Mouse (Mus musculus): ENCODE results near the gene Imp4. TPM values are rescaled to one million over a fixed set of nuclear protein-coding genes. Genes with fewer than 3 reads are reported as not detected.

The Imp4 gene
- polyA plus RNA-seq (2014; fragmentation: Illumina TruSeq; extraction: RNeasy Lipid Tissue Mini Kit (QIAGEN cat#74804); ENCODE audit: insufficient read depth, low read depth, low replicate concordance): 15.7 TPM

GRCm38 (mm10) chr1:34439215-34439960 lies at the start of gene Imp4, which contains the start of gene Ccdc115:
TSS of gene Imp4 (plus strand) at chr1:34439851.
TSS of gene Ccdc115 (minus strand) at chr1:34439672.

DNA sequence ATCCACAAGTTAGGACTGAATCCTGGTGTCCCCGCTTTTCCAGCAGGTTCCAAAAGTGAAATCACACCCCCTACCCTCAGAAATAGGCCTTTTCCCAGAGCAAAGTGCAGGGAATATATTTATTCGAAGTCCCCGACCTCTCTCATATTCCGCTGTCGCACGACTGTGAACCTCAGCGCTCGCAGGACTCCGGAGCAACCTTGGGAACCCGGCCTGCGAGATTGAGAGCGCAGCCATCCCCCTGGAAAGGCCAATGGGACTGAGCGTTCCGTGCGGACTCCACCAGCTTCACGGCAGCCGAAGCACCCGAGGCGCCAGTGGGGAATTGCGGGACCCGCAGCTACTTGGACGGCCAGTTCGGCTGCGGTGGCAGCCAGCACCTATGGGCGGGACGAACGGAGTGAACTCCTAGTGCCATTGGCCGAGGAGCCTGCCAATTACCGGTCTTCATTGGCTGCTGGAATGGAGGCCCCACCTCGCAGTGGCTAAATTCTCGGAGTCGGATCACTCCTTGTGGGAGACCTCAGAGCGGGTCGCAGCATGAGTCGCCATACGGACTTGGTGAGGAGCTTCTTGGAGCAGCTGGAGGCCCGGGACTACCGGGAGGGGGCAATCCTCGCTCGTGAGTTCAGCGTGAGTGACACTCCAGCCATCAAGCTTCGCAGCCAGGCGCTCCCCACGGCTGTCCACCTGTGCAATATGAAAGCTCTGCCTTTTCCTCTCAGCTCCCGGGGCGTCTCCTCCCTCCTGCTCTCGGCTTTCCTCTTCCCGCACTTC lies 19.8 kb downstream of the Imp4 start, which contains the start of gene Ptpn18:
TSS of gene Ptpn18 (plus strand) at position 479 of the 777 bp plus-strand sequence.

Other genes with a start within 250 kb of the Imp4 start
- 26.6 TPM for gene Ccdc115, start 179 bp upstream of the Imp4 start, polyA plus RNA-seq (2014; fragmentation: Illumina TruSeq; extraction: RNeasy Lipid Tissue Mini Kit (QIAGEN cat#74804); ENCODE audit: insufficient read depth, low read depth, low replicate concordance)
- 50.0 TPM for gene Ptpn18, start 19.9 kb downstream of the Imp4 start, polyA plus RNA-seq (2014; fragmentation: Illumina TruSeq; extraction: RNeasy Lipid Tissue Mini Kit (QIAGEN cat#74804); ENCODE audit: insufficient read depth, low read depth, low replicate concordance)
- gene Prss39, start 58.6 kb downstream of the Imp4 start, polyA plus RNA-seq (2014; fragmentation: Illumina TruSeq; extraction: RNeasy Lipid Tissue Mini Kit (QIAGEN cat#74804); ENCODE audit: insufficient read depth, low read depth, low replicate concordance): not detected
- gene Cfc1, start 95.8 kb downstream of the Imp4 start, polyA plus RNA-seq (2014; fragmentation: Illumina TruSeq; extraction: RNeasy Lipid Tissue Mini Kit (QIAGEN cat#74804); ENCODE audit: insufficient read depth, low read depth, low replicate concordance): not detected
- not detected for gene Prss40, start 121.1 kb downstream of the Imp4 start, polyA plus RNA-seq (2014; fragmentation: Illumina TruSeq; extraction: RNeasy Lipid Tissue Mini Kit (QIAGEN cat#74804); ENCODE audit: insufficient read depth, low read depth, low replicate concordance)
- gene Amer3, start 139.8 kb downstream of the Imp4 start, polyA plus RNA-seq (2014; fragmentation: Illumina TruSeq; extraction: RNeasy Lipid Tissue Mini Kit (QIAGEN cat#74804); ENCODE audit: insufficient read depth, low read depth, low replicate concordance): not detected